Mouse (Mus musculus): ENCODE data around the gene Foxn3.

The Foxn3 gene

GRCm38 (mm10) chr12:99166091-99166490, 397.3 kb downstream of the Foxn3 start:
- DNase-seq (ENCODE audit: low read depth): no peak

GRCm38 (mm10) chr12:99163342-99163682, 400.1 kb downstream of the Foxn3 start:
- DNase-seq (ENCODE audit: low read depth): no peak

GRCm38 (mm10) chr12:99162639-99163341, 400.6 kb downstream of the Foxn3 start:
- DNase-seq (ENCODE audit: low read depth): no peak

GRCm38 (mm10) chr12:99162188-99162587, 401.2 kb downstream of the Foxn3 start:
- no peak for DNase-seq (ENCODE audit: low read depth)

- no peak for DNase-seq (ENCODE audit: low read depth)
Observed at GRCm38 (mm10) chr12:99160061-99160460, 403.3 kb downstream of the Foxn3 start.

- no peak for DNase-seq (ENCODE audit: low read depth)
Observed at GRCm38 (mm10) chr12:99155904-99156303, 407.5 kb downstream of the Foxn3 start.

GRCm38 (mm10) chr12:99154230-99154629, 409.2 kb downstream of the Foxn3 start:
- no peak for DNase-seq (ENCODE audit: low read depth)

GRCm38 (mm10) chr12:99153664-99154063, 409.7 kb downstream of the Foxn3 start:
- DNase-seq (ENCODE audit: low read depth): no peak

GRCm38 (mm10) chr12:99150126-99150525, 413.3 kb downstream of the Foxn3 start:
- DNase-seq (ENCODE audit: low read depth): peak; percentile 15

GRCm38 (mm10) chr12:99149193-99149592, 414.2 kb downstream of the Foxn3 start:
- no peak for DNase-seq (ENCODE audit: low read depth)

Measured in c-Kit-positive CD71-positive TER-119-negative erythroid progenitor cells, embryonic 14.5 days (primary cell).